ENCODE assay signal across 9 mouse cellular contexts in genomic region chr10:18408635-18409034, GRCm38 (mm10).
DNase-seq lines count a peak whose midpoint lies in the region; ATAC-seq and TF ChIP-seq lines count a peak whose summit lies in the region.
"Had no signal": no experiment of that assay in that cellular context is flagged by ENCODE, and none has a peak within 500 bp of the region (broad histone marks: within the 10 kb centered on the region; RNA-seq: fewer than 3 reads in every experiment).

No protein-coding gene starts in this region.

- H3K4me1 ChIP-seq in heart, embryonic 13.5 days = peaks cover 52% of the 10 kb centered on the region
- no peaks in the 10 kb centered on the region for H3K4me1 ChIP-seq in cortical plate, adult 2 months (ENCODE audit: control insufficient read depth, insufficient read depth, low read length)
- no peaks in the 10 kb centered on the region; the same call in 1 of the 2 replicates for H3K4me1 ChIP-seq in hindbrain, embryonic 11.5 days (replicated peaks; ENCODE audit: control insufficient read depth, insufficient read depth, low read length)
- peaks cover 22% of the 10 kb centered on the region for H3K4me1 ChIP-seq in midbrain, embryonic 11.5 days (ENCODE audit: control insufficient read depth, insufficient read depth, low read length)

- H3K9me3 ChIP-seq in heart, embryonic 13.5 days = no peaks in the 10 kb centered on the region
- no peaks in the 10 kb centered on the region for H3K9me3 ChIP-seq in hindbrain, embryonic 11.5 days (ENCODE audit: control insufficient read depth, low read length)
- no peaks in the 10 kb centered on the region for H3K9me3 ChIP-seq in midbrain, embryonic 11.5 days (ENCODE audit: control insufficient read depth, low read length)

- no peaks in the 10 kb centered on the region for H3K36me3 ChIP-seq in heart, embryonic 13.5 days
- H3K36me3 ChIP-seq in hindbrain, embryonic 11.5 days (ENCODE audit: control insufficient read depth, insufficient read depth, low read length) = no peaks in the 10 kb centered on the region
- no peaks in the 10 kb centered on the region; the same call in 1 of the 2 replicates for H3K36me3 ChIP-seq in midbrain, embryonic 11.5 days (ENCODE audit: control insufficient read depth, insufficient read depth, low read length)

- H3K27ac ChIP-seq in heart, embryonic 13.5 days (replicated peaks) = no peak overlapping the region
- peak overlapping the region; percentile 29; the same call in 1 of the 2 replicates for H3K27ac ChIP-seq in cortical plate, adult 2 months (ENCODE audit: insufficient read depth, low read length)
- H3K27ac ChIP-seq in hindbrain, embryonic 11.5 days (ENCODE audit: low read depth, low read length) = no peak overlapping the region
- no peak overlapping the region for H3K27ac ChIP-seq in midbrain, embryonic 11.5 days (ENCODE audit: low read depth, low read length)

- H3K27me3 ChIP-seq in heart, embryonic 13.5 days (replicated peaks) = no peaks in the 10 kb centered on the region
- no peaks in the 10 kb centered on the region for H3K27me3 ChIP-seq in hindbrain, embryonic 11.5 days (ENCODE audit: control insufficient read depth, insufficient read depth, low read length)
- H3K27me3 ChIP-seq in midbrain, embryonic 11.5 days (ENCODE audit: control insufficient read depth, insufficient read depth, low read length) = no peaks in the 10 kb centered on the region

- no peak for ATAC-seq in heart, embryonic 13.5 days (ENCODE audit: extremely low read depth, insufficient number of reproducible peaks, low FRiP score, low TSS enrichment)
- no peak for ATAC-seq in hindbrain, embryonic 11.5 days (ENCODE audit: low FRiP score)
- ATAC-seq in midbrain, embryonic 11.5 days (ENCODE audit: low FRiP score) = no peak
- ATAC-seq in megakaryocyte progenitor cell, adult 5-6 weeks (replicated peaks; ENCODE audit: poor library complexity) = no peak

- H3K9ac ChIP-seq in heart, embryonic 13.5 days = peak overlapping the region; percentile 83
- H3K9ac ChIP-seq in hindbrain, embryonic 11.5 days (ENCODE audit: low read depth, low read length) = peak overlapping the region; percentile 49
- H3K9ac ChIP-seq in midbrain, embryonic 11.5 days (ENCODE audit: low read length) = peak overlapping the region; percentile 73

- WGBS in heart, embryonic 13.5 days = 39% methylated on average over 9 of the region's 9 CpGs
- 20% methylated on average over 9 of the region's 9 CpGs for WGBS in hindbrain, embryonic 11.5 days
- 25% methylated on average over 9 of the region's 9 CpGs for WGBS in midbrain, embryonic 11.5 days

- no peak for TF ChIP-seq POLR2A in cortical plate, adult 2 months (IDR thresholded peaks at IDR 0.05; ENCODE audit: extremely low read depth, insufficient read depth, low read length)

- intact Hi-C loops in heart, postnatal 36 days (cut with DNase I) = no loop called here
- intact Hi-C loops in gastrocnemius, postnatal 14 days (cut with DNase I; ENCODE audit: low total_unique reads) = no loop called here

- peak overlapping the region; percentile 63 for H3K4me3 ChIP-seq in heart, embryonic 13.5 days
- peak overlapping the region; percentile 23; the same call in 1 of the 2 replicates for H3K4me3 ChIP-seq in cortical plate, adult 2 months (ENCODE audit: insufficient read depth, low read length)
- peak overlapping the region; percentile 39 for H3K4me3 ChIP-seq in hindbrain, embryonic 11.5 days (ENCODE audit: low read depth, low read length)
- peak overlapping the region; percentile 44 for H3K4me3 ChIP-seq in midbrain, embryonic 11.5 days (ENCODE audit: low read depth, low read length)

- peak overlapping the region; percentile 77 for H3K4me2 ChIP-seq in heart, embryonic 13.5 days
- peak overlapping the region; percentile 49 for H3K4me2 ChIP-seq in hindbrain, embryonic 11.5 days (replicated peaks; ENCODE audit: low read depth, low read length)
- peak overlapping the region; percentile 67 for H3K4me2 ChIP-seq in midbrain, embryonic 11.5 days

- no peak for TF ChIP-seq CTCF in cortical plate, adult 2 months (IDR thresholded peaks at IDR 0.05; ENCODE audit: extremely low read depth, insufficient read depth, low read length)

- no peak for DNase-seq in heart, postnatal 36 days
- DNase-seq in hindbrain, embryonic 11.5 days (ENCODE audit: low spot score) = peak; percentile 41
- DNase-seq in midbrain, embryonic 11.5 days (ENCODE audit: low spot score, missing footprints) = no peak
- DNase-seq in gastrocnemius, postnatal 14 days = no peak
- no peak for DNase-seq in adipocyte (ENCODE audit: low spot score)
- DNase-seq: gastrocnemius, postnatal 25 days had no signal
